Mouse (Mus musculus) E14TG2a.4 (cell line): ENCODE results near the gene Tmem199.

Source experiments
- CTCF ChIP-seq: conservative IDR thresholded peaks from 2 replicates; pipeline ENCODE4 v1.5.1; 2014; ENCODE audit warnings: low read length
- NANOG ChIP-seq: IDR thresholded peaks from 2 replicates; pipeline ENCODE4 v1.6.1; 2014; ENCODE audit warnings: borderline replicate concordance, low read length, mixed read lengths
- POU5F1 ChIP-seq: IDR thresholded peaks from 2 replicates; pipeline ENCODE4 v1.6.1; 2014; ENCODE audit warnings: low read length, borderline replicate concordance

- TF ChIP-seq CTCF (no peak), NANOG (no peak), POU5F1 (no peak)
Measured at GRCm38 (mm10) chr11:78521880-78522279, 9.9 kb upstream of the Tmem199 start.
